Mouse (Mus musculus) naive thymus-derived CD4-positive, alpha-beta T cell, adult 5 months (primary cell): Measurements from ENCODE around the gene Cnga3. TPM values are rescaled to one million over a fixed set of nuclear protein-coding genes. Genes with fewer than 3 reads are reported as not detected.

Experiments used
- polyA plus RNA-seq: library from polyadenylated mRNA; unstranded; fragments of 100-300 nt; shearing (Covaris generic); gene quantifications from one replicate; pipeline ENCODE4 v1.2.1, GENCODE M21; 2017

The Cnga3 gene
- polyA plus RNA-seq = not detected

DNA sequence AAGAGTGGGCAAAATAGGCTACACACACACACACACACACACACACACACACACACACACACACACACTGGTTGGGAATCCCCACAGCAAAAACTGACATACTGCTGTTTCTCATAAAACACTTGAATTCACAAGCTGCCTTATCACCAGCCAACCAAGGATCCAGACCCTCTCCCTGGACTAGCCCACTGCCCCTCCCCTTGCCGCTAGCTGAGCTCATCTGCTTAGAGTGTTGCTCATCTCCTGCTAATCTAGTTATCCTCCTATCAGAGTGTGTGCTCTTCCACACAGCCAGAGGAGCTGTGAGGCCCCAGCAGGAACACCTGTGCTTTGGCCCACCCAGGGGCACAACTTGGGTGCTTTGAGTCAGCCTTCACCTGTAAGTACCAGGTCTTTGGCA lies at the start of gene Cnga3:
Gene Cnga3, plus strand, starts transcription at position 291 of the 400 bp plus-strand sequence.

DNA sequence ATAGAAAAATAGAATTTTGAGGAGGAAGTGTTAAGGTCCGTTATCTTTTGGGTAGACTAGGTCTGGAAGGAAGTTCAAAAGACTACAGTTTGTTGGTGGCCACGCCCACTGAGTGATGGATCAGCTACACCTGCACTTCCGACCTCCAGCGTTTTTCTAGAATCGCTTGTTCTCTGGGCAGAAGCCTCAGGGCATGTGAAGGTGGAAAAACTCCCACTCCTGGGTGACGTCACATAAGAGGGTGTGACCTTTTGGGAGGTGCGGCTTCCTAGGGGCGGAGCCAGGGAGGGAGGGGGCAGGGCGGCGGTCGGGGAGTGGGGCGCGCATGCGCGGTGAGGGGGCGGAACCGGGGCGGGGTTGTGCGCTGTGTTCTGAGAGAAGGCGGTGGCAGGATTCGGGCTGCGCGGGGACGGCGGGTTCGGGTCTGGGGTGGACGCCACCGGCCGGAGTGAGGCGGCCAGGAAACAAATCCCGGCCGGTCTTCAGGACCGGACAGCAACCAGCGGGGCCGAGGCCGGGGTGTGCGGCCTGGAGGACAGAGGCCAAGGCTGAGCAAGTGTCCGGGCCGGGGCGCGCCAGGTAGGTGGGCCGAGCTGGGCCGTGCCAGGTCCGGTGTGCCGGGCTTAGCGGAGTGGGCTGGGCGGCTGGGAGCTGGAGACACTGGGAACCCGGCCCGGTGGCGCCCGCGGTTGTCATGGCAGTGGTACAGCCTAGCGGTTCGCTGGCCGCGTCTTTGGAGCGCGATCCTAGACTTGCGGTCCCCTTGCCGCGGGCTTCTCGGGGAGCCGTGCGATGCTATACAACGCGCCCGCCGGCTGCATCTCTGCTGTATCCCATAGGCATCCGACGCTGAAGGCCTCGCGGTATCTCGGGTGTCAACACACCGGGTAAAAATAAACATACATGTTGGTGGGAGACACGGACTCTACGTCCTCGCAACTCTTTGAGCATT lies 85.6 kb downstream of the Cnga3 start, which contains the start of gene Inpp4a:
Gene Inpp4a, plus strand, starts transcription at position 326 of the 952 bp plus-strand sequence.

Other genes starting within 250 kb of the Cnga3 start
- 4.1 TPM for gene Vwa3b, start 187.8 kb upstream of the Cnga3 start, polyA plus RNA-seq
- 22.2 TPM for gene Inpp4a, start 85.4 kb downstream of the Cnga3 start, polyA plus RNA-seq
- gene Coa5, start 215.7 kb downstream of the Cnga3 start, polyA plus RNA-seq = 57.4 TPM
- gene Unc50, start 215.7 kb downstream of the Cnga3 start, polyA plus RNA-seq = 97.3 TPM